Mouse (Mus musculus) hindbrain, embryonic 14.5 days (tissue): ENCODE results near the gene Nacc2. TPM values are rescaled to one million over a fixed set of nuclear protein-coding genes. Genes with fewer than 3 reads are reported as not detected.
A peak's percentile ranks its signal among the peaks of the same experiment; 100 is the strongest.

Source experiments
- ATAC-seq: fragments of 200-750 bp; cut with Nextera tagmentation; 2 replicates; pipeline ENCODE4 v1.8.0; 2017; ENCODE audit warnings: moderate number of reproducible peaks, mild to moderate bottlenecking, moderate TSS enrichment, moderate library complexity; ENCODE audit not compliant: low FRiP score
- DNase-seq: peaks from one replicate; pipeline ENCODE4 v3.0.0-alpha.2; 2015; ENCODE audit warnings: low spot score
- H3K27ac ChIP-seq: fragments of 300-500 bp; sonication (generic); 2 replicates; pipeline ENCODE4 v1.5.1; 2014; ENCODE audit warnings: mild to moderate bottlenecking, moderate library complexity
- H3K27me3 ChIP-seq: fragments of 300-500 bp; sonication (generic); 2 replicates; pipeline ENCODE4 v1.6.1; 2014; ENCODE audit warnings: mild to moderate bottlenecking, low read length, mixed read lengths; ENCODE audit not compliant: control insufficient read depth, insufficient read depth
- H3K36me3 ChIP-seq: fragments of 300-500 bp; sonication (generic); replicated peaks from 2 replicates; pipeline ENCODE4 v1.6.1; 2014; ENCODE audit not compliant: control insufficient read depth, insufficient read depth
- H3K4me1 ChIP-seq: fragments of 300-500 bp; sonication (generic); replicated peaks from 2 replicates; pipeline ENCODE4 v1.6.1; 2014; ENCODE audit warnings: antibody characterized with exemption, low read length, mixed read lengths; ENCODE audit not compliant: control insufficient read depth, insufficient read depth
- H3K4me2 ChIP-seq: fragments of 300-500 bp; sonication (generic); replicated peaks from 2 replicates; pipeline ENCODE4 v1.6.1; 2014; ENCODE audit warnings: mild to moderate bottlenecking, moderate library complexity
- H3K4me3 ChIP-seq: fragments of 300-500 bp; sonication (generic); replicated peaks from 2 replicates; pipeline ENCODE4 v1.5.1; 2014; ENCODE audit warnings: mild to moderate bottlenecking, low read length
- H3K9ac ChIP-seq: fragments of 300-500 bp; sonication (generic); 2 replicates; pipeline ENCODE4 v1.6.1; 2014
- H3K9me3 ChIP-seq: fragments of 300-500 bp; sonication (generic); 2 replicates; pipeline ENCODE4 v1.6.1; 2016; ENCODE audit warnings: low read length; ENCODE audit not compliant: control insufficient read depth
- WGBS: fragments of 180-500 bp; shearing (Covaris S2); extraction: QIAGEN DNeasy Blood & Tissue Kit; methylation state at CpG from one replicate; pipeline ENCODE4 v1.1.7; 2014; 5-methylcytosine and 5-hydroxymethylcytosine counted together
- polyA plus RNA-seq: library from polyadenylated mRNA; unstranded; fragments of >200 nt; fragmentation: Nextera tagmentation; extraction: Ambion mirVana; gene quantifications from 2 replicates; pipeline ENCODE4 v1.2.1, GENCODE M21; 2014

The Nacc2 gene
- polyA plus RNA-seq, 1 experiment from 2014 or later = 19.2 TPM

DNA sequence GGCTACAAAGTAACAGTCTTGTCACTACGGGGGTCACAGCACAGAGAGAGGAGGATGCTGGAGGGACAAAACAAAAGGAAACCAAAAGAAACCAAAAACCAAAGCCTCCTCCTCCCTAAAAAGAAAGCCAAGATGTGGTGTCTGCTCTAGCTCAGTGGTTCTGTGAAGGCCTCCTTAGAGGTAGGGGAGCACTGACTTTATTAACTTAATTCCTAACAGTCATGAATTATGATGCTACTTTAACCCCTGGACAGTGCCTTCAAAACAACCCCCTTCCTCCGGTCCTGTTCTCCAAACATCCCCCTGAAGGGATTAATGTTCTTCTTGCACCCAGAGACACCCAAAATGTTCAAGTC is 67.3 kb downstream of the Nacc2 start:
- H3K27me3 ChIP-seq = no peaks in the 10 kb centered on the region
- WGBS = 42% methylated on average over 2 of the region's 2 CpGs

DNA sequence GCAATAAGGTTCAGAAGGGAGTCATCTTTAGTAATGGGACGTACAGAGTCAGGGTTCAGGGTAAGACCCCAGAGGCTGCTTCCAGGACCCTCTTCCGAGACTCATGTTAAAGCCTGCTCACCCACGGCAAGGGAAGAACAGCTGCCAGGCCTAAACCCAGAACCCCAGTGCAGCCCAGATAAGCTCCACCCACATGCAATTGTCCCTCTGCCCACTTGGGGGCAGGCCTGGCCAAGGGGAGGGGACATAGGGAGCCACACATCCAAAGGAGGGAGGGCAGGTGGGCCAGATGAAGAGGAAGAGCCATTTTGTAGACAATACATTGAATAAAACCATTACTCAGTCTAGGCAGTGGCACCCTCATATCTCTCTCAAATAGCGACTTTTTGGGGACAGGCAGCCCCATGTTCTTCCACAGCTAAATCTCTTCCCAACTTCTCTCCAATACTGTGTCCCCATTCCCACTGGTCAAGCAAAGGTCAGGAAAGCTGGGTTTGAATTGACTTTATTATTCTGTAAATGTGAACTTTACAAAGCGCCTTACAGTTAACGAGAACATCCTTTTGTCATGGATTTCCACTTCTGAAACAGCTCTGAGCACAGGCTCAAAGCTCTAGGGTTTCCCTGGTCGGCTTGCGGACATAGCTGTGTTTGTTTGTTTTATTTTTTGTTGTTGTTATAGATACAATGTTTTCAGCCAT is 67.8 kb downstream of the Nacc2 start:
- H3K27me3 ChIP-seq = no peaks in the 10 kb centered on the region
- WGBS = 27% methylated on average over 8 of the region's 8 CpGs
- ATAC-seq = peak; percentile 59; the same call in 1 of the 2 replicates

More for the DNA sequence above, 67.3 kb downstream of the Nacc2 start:
- no peak overlapping the region for H3K4me3 ChIP-seq
- H3K9me3 ChIP-seq = no peaks in the 10 kb centered on the region
- H3K36me3 ChIP-seq = no peaks in the 10 kb centered on the region; the same call in 1 of the 2 replicates
- DNase-seq (no peak), ATAC-seq (no peak)
- no peak overlapping the region for H3K27ac ChIP-seq
- no peak overlapping the region for H3K4me2 ChIP-seq
- no peak overlapping the region for H3K9ac ChIP-seq
- no peaks in the 10 kb centered on the region for H3K4me1 ChIP-seq

DNA sequence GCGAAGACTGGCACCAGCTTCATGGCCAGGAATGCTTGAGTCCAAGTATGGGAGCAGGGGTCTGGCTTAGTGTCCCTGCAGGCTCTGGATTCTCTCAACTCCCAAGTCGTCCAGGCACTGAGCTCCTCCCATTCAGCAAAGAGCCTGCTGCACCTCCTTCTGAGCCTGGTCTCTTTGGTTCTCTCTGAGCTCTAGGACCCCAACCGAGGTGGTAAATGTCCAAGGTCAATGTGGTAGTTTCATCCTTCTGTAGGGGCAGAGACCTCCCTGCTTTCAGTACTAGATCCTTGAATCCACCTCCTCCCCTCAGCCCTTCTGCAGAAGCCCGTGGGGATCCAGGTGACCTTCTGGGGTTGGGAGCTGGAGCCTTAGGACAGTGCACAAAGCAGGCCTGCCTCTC is 70.2 kb downstream of the Nacc2 start:
- no peaks in the 10 kb centered on the region for H3K36me3 ChIP-seq

More for the DNA sequence above, 67.8 kb downstream of the Nacc2 start:
- H3K9ac ChIP-seq = no peak overlapping the region
- H3K36me3 ChIP-seq = no peaks in the 10 kb centered on the region; the same call in 1 of the 2 replicates
- peak; percentile 62 for DNase-seq
- H3K4me3 ChIP-seq = no peak overlapping the region
- no peak overlapping the region for H3K4me2 ChIP-seq
- H3K9me3 ChIP-seq = no peaks in the 10 kb centered on the region
- H3K4me1 ChIP-seq = no peaks in the 10 kb centered on the region
- H3K27ac ChIP-seq = no peak overlapping the region

DNA sequence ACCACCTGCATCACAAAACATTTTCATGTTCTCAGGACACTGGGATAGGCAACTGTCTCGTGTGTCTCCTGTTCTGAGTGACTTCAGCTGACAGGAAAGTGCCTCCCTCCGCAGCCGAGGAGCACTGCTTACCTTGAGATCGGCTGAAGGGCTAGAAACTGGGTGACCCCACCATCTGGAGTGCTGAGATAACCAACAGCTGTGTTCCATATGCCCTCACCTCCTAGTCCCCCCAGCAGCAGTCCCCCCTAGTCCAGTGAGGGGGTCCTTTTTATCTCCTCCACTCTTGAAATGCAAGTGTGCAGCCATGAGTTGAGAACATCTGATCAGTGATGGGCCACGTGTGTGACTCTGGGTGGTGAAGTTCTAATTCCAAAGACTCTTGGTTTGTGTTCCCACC is 74.2 kb downstream of the Nacc2 start:
- H3K9me3 ChIP-seq = no peaks in the 10 kb centered on the region
- no peak for ATAC-seq
- no peaks in the 10 kb centered on the region for H3K4me1 ChIP-seq
- no peaks in the 10 kb centered on the region for H3K36me3 ChIP-seq
- no peak overlapping the region for H3K4me3 ChIP-seq
- 72% methylated on average over 5 of the region's 5 CpGs for WGBS
- H3K4me2 ChIP-seq = no peak overlapping the region
- DNase-seq = no peak
- H3K27me3 ChIP-seq = no peaks in the 10 kb centered on the region
- no peak overlapping the region for H3K27ac ChIP-seq
- no peak overlapping the region for H3K9ac ChIP-seq

More for the DNA sequence above, 70.2 kb downstream of the Nacc2 start:
- Histone ChIP-seq H3K9me3 (no peaks in the 10 kb centered on the region), H3K4me1 (no peaks in the 10 kb centered on the region), H3K27me3 (no peaks in the 10 kb centered on the region), H3K4me2 (no peak overlapping the region), H3K9ac (no peak overlapping the region), H3K4me3 (no peak overlapping the region), H3K27ac (no peak overlapping the region)
- WGBS = 59% methylated on average over 4 of the region's 4 CpGs
- DNase-seq = no peak
- no peak for ATAC-seq

DNA sequence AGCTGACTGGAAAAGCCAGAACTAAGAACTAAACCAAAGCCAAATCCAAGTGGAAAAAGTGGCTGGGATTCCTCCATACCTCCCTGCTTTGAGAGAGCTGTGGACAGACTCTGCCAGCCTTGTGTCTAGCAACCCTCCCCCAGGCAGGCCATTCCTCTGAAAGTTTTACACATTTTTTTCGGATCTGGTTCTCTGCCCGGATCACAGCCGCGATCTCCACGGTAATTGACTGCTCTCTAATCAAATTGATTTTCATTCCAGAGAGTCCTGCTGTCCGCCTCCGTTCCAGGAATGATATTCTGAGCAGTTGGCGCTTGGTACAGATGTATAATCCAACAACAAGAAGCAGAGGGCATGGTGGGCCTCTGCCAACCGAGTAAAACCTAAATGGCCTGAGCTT is 78.8 kb downstream of the Nacc2 start:
- Histone ChIP-seq H3K9ac (no peak overlapping the region), H3K9me3 (no peaks in the 10 kb centered on the region), H3K4me3 (no peak overlapping the region), H3K4me1 (no peaks in the 10 kb centered on the region), H3K27ac (no peak overlapping the region), H3K27me3 (no peaks in the 10 kb centered on the region), H3K36me3 (no peaks in the 10 kb centered on the region), H3K4me2 (no peak overlapping the region)
- no peak for DNase-seq
- ATAC-seq = no peak
- WGBS = 71% methylated on average over 9 of the region's 9 CpGs

DNA sequence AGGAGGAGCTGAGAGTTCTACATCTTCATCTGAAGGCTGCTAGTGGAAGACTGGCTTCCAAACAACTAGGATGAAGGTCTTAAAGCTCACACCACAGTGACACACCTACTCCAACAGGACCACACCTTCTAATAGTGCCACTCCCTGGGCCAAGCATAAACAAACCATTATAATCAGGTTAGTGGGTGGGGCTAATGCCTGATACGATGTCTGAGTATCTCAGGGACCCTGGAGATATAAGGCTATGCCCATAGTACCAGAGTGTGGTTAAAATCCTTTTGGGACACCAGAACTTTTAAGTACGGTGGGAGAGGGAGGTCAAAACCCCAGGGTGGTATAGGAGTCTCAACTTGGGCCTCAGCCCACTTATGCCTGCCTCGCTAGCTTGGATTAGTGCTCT is 80.4 kb downstream of the Nacc2 start:
- Histone ChIP-seq H3K4me2 (no peak overlapping the region), H3K27me3 (no peaks in the 10 kb centered on the region), H3K4me3 (no peak overlapping the region), H3K9ac (no peak overlapping the region), H3K9me3 (no peaks in the 10 kb centered on the region), H3K27ac (no peak overlapping the region), H3K4me1 (no peaks in the 10 kb centered on the region), H3K36me3 (no peaks in the 10 kb centered on the region)
- no peak for DNase-seq
- no peak for ATAC-seq
- 88% methylated on average over 3 of the region's 3 CpGs for WGBS

DNA sequence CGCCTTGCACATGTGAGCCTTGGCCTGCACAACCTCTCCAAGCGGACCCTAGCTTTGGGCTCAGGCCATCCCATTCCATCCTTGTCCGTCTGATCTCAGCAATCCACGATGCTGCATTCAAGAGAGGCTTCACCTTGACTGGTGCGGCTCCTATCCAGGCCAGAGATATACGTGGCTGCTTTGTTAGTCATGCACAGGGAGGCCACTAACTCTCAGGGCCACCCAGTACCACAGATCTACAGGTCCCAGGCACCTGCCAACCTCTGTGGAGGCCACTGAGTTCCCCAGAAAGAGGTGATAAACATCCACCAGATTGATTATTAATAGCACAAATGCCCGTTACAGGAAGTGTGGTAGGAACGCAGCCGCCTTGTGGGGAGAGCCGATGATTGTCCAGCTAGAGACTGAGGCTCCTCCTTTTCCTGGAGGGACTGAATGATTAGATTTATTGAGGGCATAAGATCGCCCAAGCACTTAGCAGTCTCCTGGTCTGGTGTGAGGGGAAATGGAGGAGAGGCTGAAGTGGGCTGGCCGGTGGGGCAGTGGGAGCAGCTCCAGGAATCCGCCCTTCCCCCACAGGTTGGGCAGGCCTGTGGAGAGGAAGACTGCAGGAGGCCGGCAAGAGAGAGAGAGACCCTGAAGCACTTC is 81.7 kb downstream of the Nacc2 start:
- ATAC-seq (no peak), DNase-seq (no peak)
- no peak overlapping the region for H3K9ac ChIP-seq
- no peak overlapping the region for H3K4me3 ChIP-seq
- H3K4me1 ChIP-seq = no peaks in the 10 kb centered on the region
- H3K36me3 ChIP-seq = no peaks in the 10 kb centered on the region
- WGBS = 69% methylated on average over 14 of the region's 14 CpGs
- no peak overlapping the region for H3K4me2 ChIP-seq
- no peaks in the 10 kb centered on the region for H3K27me3 ChIP-seq
- no peaks in the 10 kb centered on the region for H3K9me3 ChIP-seq
- H3K27ac ChIP-seq = no peak overlapping the region

DNA sequence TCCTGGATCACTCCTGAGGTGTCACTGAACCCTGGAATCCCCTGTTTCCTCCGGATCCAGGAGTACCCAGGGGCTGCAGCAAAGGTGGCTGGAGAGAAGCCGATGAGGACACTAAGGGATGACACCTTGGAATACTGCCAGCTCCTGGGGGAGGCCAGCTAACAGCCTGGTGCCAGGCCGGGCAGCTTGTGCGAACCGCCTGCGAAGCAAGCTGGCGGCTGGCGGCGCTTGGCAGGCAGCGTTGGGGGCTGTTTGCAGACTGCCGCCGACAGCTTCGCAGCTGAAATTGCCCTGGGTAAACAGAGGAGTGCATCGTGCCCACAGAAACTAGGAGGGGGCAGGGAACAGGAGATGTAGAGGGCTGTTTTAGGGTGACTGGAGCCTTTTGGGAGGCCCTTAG is 83.1 kb downstream of the Nacc2 start:
- no peak overlapping the region for H3K27ac ChIP-seq
- no peak overlapping the region for H3K4me2 ChIP-seq
- ATAC-seq = no peak; the same call in 1 of the 2 replicates
- no peak overlapping the region for H3K4me3 ChIP-seq
- H3K9me3 ChIP-seq = no peaks in the 10 kb centered on the region
- 50% methylated on average over 14 of the region's 14 CpGs for WGBS
- no peaks in the 10 kb centered on the region for H3K27me3 ChIP-seq
- H3K9ac ChIP-seq = peak overlapping the region; percentile 24; the same call in 1 of the 2 replicates
- peak; percentile 59 for DNase-seq
- no peaks in the 10 kb centered on the region for H3K4me1 ChIP-seq
- H3K36me3 ChIP-seq = no peaks in the 10 kb centered on the region

DNA sequence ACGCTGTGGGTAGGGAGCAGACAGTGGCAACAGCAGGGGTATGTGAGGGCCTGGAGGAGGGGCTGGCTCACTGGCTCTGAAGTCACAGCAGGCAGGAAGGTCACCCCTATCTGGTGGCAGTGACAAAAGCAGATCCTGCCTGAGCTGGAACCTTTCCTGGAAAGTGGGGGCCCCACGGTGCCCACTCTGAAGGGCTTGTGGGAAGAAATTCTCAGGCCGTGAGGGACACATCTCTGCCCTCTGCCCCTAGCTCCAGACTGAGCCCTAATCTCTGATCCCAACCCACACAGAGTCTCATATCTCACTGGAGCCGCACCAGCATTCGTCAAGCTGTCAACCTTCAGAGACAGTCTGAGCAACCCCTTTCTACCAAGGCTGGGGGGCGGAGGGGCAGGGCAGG is 85.6 kb downstream of the Nacc2 start:
- Histone ChIP-seq H3K9ac (no peak overlapping the region), H3K4me3 (no peak overlapping the region), H3K4me2 (no peak overlapping the region), H3K36me3 (no peaks in the 10 kb centered on the region), H3K27me3 (no peaks in the 10 kb centered on the region), H3K4me1 (no peaks in the 10 kb centered on the region), H3K27ac (no peak overlapping the region), H3K9me3 (no peaks in the 10 kb centered on the region)
- ATAC-seq (no peak), DNase-seq (no peak)
- 66% methylated on average over 6 of the region's 6 CpGs for WGBS
